Mouse (Mus musculus) midbrain, embryonic 10.5 days (tissue): ENCODE results near the gene Trim80. TPM values are rescaled to one million over a fixed set of nuclear protein-coding genes. Genes with fewer than 3 reads are reported as not detected.
"Not testable (repeated sequence)": the region's sequence is repeated elsewhere in the genome, so short reads cannot be mapped to it uniquely, and the experiment has no call there.

ENCODE experiments used
- DNase-seq: peaks from one replicate; pipeline ENCODE4 v3.0.0-alpha.2; 2017; ENCODE audit warnings: low spot score
- H3K27ac ChIP-seq: fragments of 300-500 bp; sonication (generic); replicated peaks from 2 replicates; pipeline ENCODE4 v1.5.1; 2016; ENCODE audit warnings: mild to moderate bottlenecking
- H3K27me3 ChIP-seq: fragments of 300-500 bp; sonication (generic); 2 replicates; pipeline ENCODE4 v1.6.1; 2016; ENCODE audit warnings: low read depth, mild to moderate bottlenecking; ENCODE audit not compliant: poor library complexity, severe bottlenecking
- H3K36me3 ChIP-seq: fragments of 300-500 bp; sonication (generic); 2 replicates; pipeline ENCODE4 v1.6.1; 2016; ENCODE audit warnings: mild to moderate bottlenecking, moderate library complexity
- H3K4me1 ChIP-seq: fragments of 300-500 bp; sonication (generic); 2 replicates; pipeline ENCODE4 v1.6.1; 2016
- H3K4me3 ChIP-seq: fragments of 300-500 bp; sonication (generic); 2 replicates; pipeline ENCODE4 v1.5.1; 2016; ENCODE audit warnings: mild to moderate bottlenecking, moderate library complexity
- H3K9me3 ChIP-seq: fragments of 300-500 bp; sonication (generic); replicated peaks from 2 replicates; pipeline ENCODE4 v1.6.1; 2016; ENCODE audit warnings: mild to moderate bottlenecking
- WGBS: fragments of 180-500 bp; shearing (Covaris S2); methylation state at CpG from one replicate; pipeline ENCODE4 v1.1.7; 2016; 5-methylcytosine and 5-hydroxymethylcytosine counted together
- microRNA-seq: library from miRNA; unstranded; fragments of <30 nt; microRNA quantifications from one replicate; pipeline ENCODE4, GENCODE M21; 2017
- polyA plus RNA-seq: library from polyadenylated mRNA; unstranded; fragments of >200 nt; fragmentation: Nextera tagmentation; extraction: Ambion mirVana; gene quantifications from 2 replicates; pipeline ENCODE4 v1.2.1, GENCODE M21; 2016

Trim80 gene
- polyA plus RNA-seq, 1 experiment from 2014 or later, result 0.14 TPM

- Histone ChIP-seq H3K27me3 (peaks cover 8% of the 10 kb centered on the region; the same call in 1 of the 2 replicates), H3K9me3 (no peaks in the 10 kb centered on the region), H3K4me1 (peaks cover 32% of the 10 kb centered on the region), H3K27ac (peak overlapping the region; percentile 90; the same call in 1 of the 2 replicates), H3K4me3 (peak overlapping the region; percentile 81), H3K36me3 (peaks cover 27% of the 10 kb centered on the region)
- no peak for DNase-seq
- 40% methylated on average over 6 of the region's 6 CpGs for WGBS
These were observed 52.0 kb downstream of the Trim80 start for GRCm38 (mm10) chr11:115492387-115492786.

DNA sequence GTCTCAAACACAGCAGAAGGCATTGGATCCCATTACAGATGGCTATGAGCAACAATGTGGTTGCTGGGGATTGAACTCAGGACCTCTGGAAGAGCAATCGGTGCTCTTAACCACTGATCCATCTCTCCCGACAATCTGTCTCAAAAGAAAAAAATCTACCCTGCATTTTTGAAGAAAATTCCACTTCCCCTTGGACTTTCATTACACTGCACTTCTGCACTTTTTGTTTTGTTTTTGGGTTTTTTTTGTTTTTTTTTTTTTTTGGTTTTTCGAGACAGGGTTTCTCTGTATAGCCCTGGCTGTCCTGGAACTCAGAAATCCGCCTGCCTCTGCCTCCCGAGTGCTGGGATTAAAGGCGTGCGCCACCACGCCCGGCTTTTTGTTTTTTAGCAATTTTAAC is 56.2 kb downstream of the Trim80 start:
- H3K27ac ChIP-seq, H3K4me3 ChIP-seq, H3K9me3 ChIP-seq, H3K27me3 ChIP-seq, DNase-seq: not testable (repeated sequence)
- 91% methylated on average over 9 of the region's 9 CpGs for WGBS
- Histone ChIP-seq H3K36me3 (peaks cover 53% of the 10 kb centered on the region), H3K4me1 (peaks cover 12% of the 10 kb centered on the region)

Small RNAs within 50 kb of the gene (microRNA-seq; reads per million reads assigned to microRNA genes)
- gene Mir3968, result 1.2 reads per million

Other genes with a start within 250 kb of the Trim80 start
- 0.02 and 0.06 TPM in 2 replicates for gene Grin2c, start 173.3 kb upstream of the Trim80 start, polyA plus RNA-seq
- 16.7 and 19.8 TPM in 2 replicates for gene Fdxr, start 163.5 kb upstream of the Trim80 start, polyA plus RNA-seq
- 0.22 and 0.37 TPM in 2 replicates for gene Fads6, start 142.9 kb upstream of the Trim80 start, polyA plus RNA-seq
- not detected in 2 replicates for gene Otop2, start 133.4 kb upstream of the Trim80 start, polyA plus RNA-seq
- gene Ush1g, start 118.5 kb upstream of the Trim80 start, polyA plus RNA-seq, result not detected in 2 replicates
- 0.37 and 0.42 TPM in 2 replicates for gene Otop3, start 105.8 kb upstream of the Trim80 start, polyA plus RNA-seq
- gene Hid1, start 72.8 kb upstream of the Trim80 start, polyA plus RNA-seq, result 12.1 and 18.1 TPM in 2 replicates
- 16.1 and 19.7 TPM in 2 replicates for gene Cdr2l, start 58.6 kb upstream of the Trim80 start, polyA plus RNA-seq
- gene Mrpl58, start 36.8 kb upstream of the Trim80 start, polyA plus RNA-seq, result 256 and 270 TPM in 2 replicates
- 926 and 929 TPM in 2 replicates for gene Atp5h, start 20.6 kb upstream of the Trim80 start, polyA plus RNA-seq
- gene Kctd2, start 20.4 kb upstream of the Trim80 start, polyA plus RNA-seq, result 9.9 and 18.8 TPM in 2 replicates
- gene Slc16a5, start 21.9 kb downstream of the Trim80 start, polyA plus RNA-seq, result 0.11 and 0.17 TPM in 2 replicates
- 6.6 and 9.4 TPM in 2 replicates for gene Armc7, start 35.1 kb downstream of the Trim80 start, polyA plus RNA-seq
- gene Nt5c, start 51.3 kb downstream of the Trim80 start, polyA plus RNA-seq, result 87.7 and 89.7 TPM in 2 replicates
- gene Jpt1, start 73.8 kb downstream of the Trim80 start, polyA plus RNA-seq, result 780 and 877 TPM in 2 replicates
- 1,440 and 1,519 TPM in 2 replicates for gene Sumo2, start 95.7 kb downstream of the Trim80 start, polyA plus RNA-seq
- 229 and 265 TPM in 2 replicates for gene Nup85, start 123.9 kb downstream of the Trim80 start, polyA plus RNA-seq
- 106 and 107 TPM in 2 replicates for gene Mrps7, start 163.4 kb downstream of the Trim80 start, polyA plus RNA-seq
- gene Gga3, start 163.5 kb downstream of the Trim80 start, polyA plus RNA-seq, result 34.1 and 35.4 TPM in 2 replicates
- 18.5 and 20.6 TPM in 2 replicates for gene Mif4gd, start 172.4 kb downstream of the Trim80 start, polyA plus RNA-seq
- gene Slc25a19, start 187.8 kb downstream of the Trim80 start, polyA plus RNA-seq, result 24.9 and 25.8 TPM in 2 replicates